Mouse (Mus musculus) adrenal gland, adult (tissue): ENCODE results near the gene Dab2.
A peak's percentile ranks its signal among the peaks of the same experiment; 100 is the strongest.

Source experiments
- DNase-seq, 2 experiments: peaks; one replicate each; pipeline ENCODE4 v3.0.0; 2022 to 2023; ENCODE audit warnings: low spot score in 1 of 2; ENCODE audit not compliant: inconsistent age in 2 of 2

Gene Dab2

DNA sequence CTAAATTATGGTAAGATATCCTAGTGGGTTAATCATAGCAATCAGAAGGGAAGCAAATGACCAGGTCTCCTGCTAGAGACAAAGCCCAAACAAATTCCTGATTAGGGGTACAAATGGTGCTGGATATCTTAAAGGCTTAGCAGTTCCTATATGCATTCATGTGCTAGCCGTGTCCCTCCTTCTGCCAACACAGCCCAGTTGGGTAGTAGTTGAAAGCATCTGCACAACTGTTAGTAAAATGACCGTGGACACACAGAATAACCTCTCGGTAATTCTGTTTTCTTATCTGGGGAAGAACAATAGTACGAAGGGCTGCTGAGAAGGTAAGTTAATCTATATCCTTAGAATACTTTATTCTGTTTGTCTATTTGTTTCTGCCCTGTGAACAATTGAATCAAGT lies 90.5 kb downstream of the Dab2 start:
- peak in 1 of 2 experiments; percentile 72 for DNase-seq

DNA sequence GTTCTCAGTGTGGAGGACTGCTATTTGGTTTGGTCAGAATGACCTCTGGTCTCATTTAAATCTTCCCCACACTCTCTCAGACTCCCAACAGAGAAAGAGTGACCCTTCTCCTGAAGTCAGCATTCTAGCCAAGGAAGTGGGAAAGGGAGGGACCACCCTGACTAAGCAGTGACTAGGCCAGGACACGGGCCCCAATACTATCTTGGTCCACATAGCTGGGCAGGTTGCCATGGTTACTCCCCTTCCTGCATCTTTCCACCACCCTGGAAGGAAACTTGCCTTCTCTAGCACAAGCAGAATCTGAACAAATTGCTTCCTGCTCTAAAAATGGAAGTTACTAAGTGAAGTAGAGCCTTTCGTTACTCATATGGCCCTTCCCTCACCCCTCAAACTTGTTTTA lies 91.1 kb downstream of the Dab2 start:
- DNase-seq = peak; percentile 72 to 90

DNA sequence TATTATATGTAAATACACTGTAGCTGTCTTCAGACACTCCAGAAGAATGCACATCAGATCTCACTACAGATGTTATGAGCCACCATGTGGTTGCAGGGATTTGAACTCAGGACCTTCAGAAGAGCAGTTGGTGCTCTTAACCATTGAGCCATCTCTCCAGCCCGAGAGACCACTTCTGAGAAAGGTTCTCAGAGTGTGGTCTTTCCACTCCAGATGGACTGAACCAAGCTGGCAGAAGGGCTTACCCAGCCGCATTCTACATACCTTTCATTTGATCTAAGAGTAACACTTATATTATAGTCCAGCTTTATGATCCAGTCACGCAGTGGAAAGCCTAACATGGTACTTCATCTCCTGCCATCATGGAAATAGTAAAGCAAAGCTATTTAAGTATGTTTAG lies 92.3 kb downstream of the Dab2 start:
- DNase-seq = peak in 1 of 2 experiments; percentile 58

DNA sequence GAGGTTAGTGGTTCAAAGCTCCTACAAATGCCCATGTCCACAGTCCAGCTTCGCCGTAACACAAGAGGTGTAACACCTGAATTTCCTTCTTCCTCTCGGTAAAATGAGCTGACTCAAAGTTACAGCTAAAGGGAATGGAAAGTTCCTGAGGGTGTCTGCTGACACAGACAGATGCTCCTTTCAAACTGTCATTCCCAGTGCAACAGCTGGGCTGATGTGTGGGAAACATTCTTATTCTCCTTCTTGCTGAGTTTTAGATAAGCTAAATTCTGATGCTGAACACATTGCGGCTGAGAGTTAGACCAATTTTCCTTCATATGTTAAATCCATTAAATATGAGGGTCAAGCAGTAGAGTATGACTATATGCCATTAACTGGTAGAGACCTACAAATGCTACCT lies 94.0 kb downstream of the Dab2 start:
- peak in 1 of 2 experiments; percentile 63 for DNase-seq

DNA sequence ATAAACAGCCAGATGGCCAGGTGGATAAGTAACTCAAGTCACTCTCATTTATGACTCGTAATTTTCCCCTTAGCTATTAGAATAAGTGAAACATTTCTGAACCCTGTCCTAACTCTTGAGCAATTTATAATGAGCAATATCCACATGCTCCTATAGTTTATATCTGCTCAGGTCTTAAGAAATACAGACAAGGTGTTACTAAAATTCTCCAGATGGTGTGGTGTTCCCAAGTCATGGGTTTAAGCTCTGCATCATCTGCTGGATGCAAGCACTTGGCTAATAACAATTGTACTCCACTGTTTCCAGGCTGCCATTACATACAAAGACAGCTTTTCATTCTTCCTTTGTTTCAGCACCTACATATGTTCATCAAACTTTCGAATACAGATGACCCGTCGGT lies 98.6 kb downstream of the Dab2 start:
- DNase-seq = peak in 1 of 2 experiments; percentile 50

DNA sequence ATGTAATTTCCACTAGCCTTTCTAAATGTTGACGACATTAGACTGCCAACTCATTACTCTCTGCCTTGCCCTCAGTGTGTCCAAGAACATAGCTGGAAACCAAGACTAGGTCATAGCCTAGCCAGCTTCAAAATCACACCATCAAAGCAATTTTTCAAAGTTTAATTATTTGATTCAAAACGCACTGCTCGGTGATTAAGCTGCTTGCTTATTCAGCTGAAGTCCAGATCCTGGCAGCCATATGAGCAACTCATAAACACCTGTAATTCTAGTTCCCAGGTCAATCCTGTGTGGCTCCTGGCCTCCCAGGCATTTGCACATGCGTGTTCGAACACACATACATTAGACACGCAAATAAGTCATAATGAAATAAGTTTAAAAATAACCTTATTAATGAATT lies 99.3 kb downstream of the Dab2 start:
- peak in 1 of 2 experiments; percentile 73 for DNase-seq

DNA sequence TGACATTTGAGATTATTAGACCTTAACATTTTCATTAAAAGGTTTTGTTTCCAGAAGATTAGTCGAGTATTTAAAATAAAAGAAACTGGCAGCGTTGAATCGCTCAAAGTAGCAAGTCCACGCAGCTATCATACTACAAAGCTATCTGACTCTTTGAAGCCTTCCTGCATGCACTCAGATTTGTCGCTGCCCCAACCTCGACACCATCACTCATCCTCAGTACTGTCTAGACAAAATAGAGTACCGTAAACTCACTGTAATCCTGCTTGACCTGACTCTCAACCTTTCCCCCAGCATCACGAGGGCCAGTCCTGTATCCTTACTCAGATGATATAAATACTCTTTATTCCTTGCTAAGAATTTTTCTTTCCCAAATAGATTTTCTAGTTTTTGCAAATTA lies 100.5 kb downstream of the Dab2 start:
- peak in 1 of 2 experiments; percentile 67 for DNase-seq

DNA sequence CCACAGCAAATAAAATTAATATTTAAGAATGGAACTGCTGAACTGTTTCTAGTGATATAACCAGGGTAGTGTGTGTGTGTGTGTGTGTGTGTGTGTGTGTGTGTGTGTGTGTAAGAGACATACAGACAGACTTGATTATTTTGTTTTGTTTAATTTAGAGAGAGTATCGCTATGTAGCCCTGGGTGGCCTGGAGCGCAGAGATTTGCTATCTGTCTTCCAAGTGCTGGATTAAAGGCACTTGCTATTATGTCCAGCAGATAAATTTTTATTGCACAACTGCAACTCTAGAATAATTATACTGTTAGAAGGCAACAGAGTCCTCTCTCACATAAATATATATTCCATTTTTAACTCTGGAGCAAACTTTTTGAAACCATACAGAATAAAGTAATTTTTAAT lies 102.8 kb downstream of the Dab2 start:
- DNase-seq = peak in 1 of 2 experiments; percentile 43

DNA sequence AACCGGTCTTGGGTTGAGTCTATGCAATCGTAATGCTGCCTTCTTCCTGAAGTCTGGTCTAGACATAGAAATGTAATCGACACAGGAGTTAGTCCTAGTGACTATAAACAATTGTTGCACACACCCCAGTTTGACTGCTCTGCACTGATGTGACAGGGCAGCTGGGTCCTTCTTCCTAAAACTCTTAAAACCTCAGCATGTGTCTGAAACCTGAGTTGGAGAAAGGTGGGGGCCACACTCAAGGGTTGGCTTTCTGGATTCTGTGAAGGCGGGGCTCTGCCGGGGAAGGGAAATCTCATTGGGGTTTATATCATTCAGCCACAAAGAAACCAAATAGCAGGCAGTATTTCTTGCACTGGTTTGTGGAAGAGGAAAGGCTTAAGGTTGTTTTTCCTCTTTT lies 104.6 kb downstream of the Dab2 start:
- peak in 1 of 2 experiments; percentile 72 for DNase-seq

DNA sequence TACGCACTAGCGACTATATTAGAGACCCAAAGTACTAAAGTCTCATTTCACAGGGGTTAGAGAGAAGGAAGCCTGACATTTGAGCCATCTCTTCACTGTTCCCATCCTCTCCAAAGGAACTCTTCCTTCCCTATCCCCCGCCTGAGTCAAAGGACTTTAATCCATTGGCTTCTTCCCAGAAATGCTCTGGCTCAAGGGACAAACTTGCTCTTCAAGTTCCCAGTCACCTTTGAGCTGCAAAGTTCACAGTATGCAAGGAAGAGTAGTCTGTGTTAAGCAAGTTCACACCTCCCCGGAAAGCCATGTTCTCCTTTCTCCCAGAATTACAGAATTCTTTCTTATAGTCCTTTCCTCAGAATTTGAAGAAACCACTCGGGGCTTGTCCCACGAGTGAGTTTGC lies 107.2 kb downstream of the Dab2 start:
- DNase-seq = no peak

DNA sequence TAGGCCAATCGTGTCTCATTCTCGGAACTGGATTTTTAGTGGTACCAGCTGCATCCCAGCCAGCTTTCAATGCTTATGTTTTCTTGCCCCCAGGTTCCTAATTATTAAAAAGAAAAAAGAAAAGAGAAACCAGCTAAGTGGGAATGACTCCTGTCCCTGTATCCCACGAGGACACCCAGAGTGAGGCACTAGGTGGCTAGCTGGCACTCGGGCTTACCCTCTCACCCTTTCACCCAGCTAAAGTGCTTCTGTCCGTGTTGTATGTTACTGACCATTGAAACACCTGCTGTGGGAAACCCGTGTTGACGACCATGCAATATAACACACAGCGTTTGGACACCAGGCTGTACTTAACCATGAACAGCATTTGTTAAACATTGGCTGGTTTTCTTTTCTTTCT lies 109.4 kb downstream of the Dab2 start:
- peak in 1 of 2 experiments; percentile 75 for DNase-seq

DNA sequence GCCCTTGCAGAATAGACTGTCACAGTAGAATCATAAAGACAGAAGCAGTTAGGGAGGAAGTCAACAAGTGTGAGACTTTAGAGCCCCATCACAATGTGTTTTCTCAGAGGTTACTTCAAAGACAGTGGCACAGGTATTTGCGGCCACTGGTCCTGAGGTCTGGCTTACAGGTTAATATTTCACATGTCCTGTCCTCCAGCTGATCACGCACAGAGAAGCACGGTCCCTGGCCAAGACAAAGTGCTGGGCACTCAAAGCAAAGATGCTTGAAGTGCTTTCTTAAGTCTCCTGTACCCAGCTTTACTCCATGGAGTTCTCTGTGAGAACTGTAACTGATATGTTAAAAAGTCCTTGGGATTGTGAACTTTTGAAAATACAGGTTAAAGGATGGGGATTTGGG lies 110.6 kb downstream of the Dab2 start:
- DNase-seq = no peak

DNA sequence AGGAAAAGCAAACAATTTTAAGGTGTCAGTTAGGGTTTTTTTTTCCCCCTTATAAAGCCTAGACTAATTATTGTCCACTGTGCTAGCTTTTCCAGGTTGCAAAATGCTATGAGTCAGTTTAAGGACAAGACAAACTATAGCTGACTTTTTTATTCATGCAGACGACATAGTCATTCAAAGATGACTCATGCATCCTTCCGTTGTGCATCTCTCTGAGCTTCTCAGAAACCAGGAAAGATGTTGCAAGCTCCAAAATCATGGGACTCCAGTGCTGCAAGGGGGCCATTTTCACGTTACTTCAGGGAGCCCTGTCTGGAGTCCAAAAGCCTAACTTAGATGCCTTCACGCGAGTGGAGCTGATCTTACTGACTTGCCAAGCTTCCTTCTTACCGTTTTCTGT lies 111.7 kb downstream of the Dab2 start:
- peak in 1 of 2 experiments; percentile 89 for DNase-seq

DNA sequence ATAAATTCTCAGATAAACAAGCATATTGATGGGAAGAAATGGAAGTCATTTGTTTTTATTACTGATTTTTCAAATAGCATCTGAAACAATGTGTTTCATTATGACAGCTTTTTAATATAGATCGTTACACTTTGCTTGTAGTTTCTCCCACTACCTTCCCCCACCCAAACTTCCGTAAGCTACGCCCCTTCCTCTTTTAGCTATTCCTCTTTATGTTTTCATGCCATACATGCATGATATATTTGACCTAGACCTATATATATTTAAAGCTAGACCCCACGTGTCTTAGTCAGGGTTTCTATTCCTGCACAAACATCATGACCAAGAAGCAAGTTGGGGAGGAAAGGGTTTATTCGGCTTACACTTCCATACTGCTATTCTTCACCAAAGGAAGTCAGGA lies 115.7 kb downstream of the Dab2 start:
- no peak for DNase-seq

DNA sequence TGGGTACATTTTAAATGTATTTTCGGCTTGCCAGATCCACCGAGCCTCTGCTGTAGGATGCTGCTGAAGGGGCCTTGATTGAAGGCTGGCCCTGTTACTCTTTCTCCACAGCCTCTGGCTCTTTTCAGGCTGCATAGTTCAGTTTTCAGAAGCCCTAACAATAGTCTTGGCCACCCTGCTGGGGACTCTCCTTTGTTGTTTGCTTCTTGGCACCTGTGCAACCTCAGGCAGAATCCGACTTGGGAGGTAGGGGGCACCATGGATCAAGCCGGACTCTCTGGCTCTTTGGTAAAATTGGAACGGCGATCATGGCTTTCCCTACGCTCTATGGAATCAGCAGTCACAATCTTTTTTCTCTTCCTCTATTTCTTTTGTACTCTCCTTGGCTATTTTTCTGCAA lies 132.2 kb downstream of the Dab2 start:
- no peak for DNase-seq

DNA sequence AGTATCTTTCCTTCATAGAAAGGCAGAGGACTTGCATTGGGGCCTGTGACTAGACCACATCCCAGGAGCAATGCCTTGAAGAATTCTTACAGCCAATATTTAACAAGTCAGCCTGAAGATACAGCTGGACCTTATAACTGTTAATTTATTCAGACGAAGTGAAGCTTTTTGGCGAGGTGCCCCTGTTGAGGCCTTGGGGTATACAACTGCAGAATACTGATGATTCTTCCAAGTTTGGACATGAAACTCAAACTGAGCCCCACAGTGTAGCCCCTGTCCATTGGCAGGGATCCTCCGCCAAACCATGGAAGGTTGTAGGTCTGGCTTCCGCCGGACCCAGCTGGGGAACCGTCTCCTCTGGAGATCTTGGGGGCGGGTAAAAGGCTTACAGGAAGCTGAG lies 132.8 kb downstream of the Dab2 start:
- DNase-seq = peak in 1 of 2 experiments; percentile 58

DNA sequence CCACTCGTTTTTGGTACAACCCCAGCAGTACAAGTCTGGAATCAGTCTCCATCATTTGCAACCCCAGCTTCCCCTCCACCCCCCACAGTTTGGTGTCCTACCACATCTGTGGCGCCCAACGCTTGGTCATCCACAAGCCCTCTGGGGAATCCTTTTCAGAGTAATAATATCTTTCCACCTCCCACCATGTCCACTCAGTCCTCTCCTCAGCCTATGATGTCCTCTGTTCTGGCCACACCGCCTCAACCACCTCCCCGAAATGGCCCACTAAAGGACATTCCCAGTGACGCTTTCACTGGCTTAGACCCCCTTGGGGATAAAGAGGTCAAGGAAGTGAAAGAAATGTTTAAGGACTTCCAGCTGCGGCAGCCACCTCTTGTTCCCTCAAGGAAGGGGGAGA lies 135.7 kb downstream of the Dab2 start:
- peak in 1 of 2 experiments; percentile 45 for DNase-seq

DNA sequence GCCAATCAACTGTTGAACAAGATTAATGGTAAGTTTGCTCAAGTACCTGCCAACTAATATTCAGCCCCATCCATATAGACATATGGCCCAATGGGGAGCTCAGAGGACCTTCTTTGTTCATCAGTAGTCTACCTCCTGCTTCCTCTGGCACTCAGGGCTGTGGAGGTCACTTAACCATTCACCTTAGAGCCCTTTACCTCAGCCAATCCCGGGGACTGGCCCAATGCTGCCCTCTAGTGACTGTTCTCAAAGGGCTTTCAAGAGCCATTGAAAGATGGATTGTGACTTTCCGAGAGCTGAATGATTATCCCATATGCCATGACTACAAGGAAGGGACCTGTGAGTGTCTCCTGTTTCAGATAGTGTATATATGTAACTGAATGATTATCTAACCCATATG lies 136.2 kb downstream of the Dab2 start:
- peak; percentile 58 to 90 for DNase-seq

DNA sequence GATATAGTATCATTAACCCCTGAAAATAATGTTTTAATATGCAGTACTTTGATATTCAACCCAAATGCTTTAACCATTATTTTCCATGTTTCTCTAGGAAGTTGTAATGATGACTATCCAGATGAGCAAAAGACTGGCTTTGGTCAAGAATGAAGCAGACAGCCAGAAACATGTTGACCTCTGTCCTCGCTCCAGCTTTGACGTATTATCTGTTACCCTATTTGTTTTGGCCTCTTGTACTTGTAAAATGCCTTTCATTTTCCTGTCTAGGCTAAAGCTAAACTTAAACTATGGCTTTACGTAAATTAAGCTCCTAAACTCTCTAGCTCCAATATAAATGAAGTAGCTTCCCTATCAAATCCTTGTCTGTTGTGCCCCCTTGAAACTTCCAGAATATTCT lies 139.1 kb downstream of the Dab2 start:
- no peak for DNase-seq

DNA sequence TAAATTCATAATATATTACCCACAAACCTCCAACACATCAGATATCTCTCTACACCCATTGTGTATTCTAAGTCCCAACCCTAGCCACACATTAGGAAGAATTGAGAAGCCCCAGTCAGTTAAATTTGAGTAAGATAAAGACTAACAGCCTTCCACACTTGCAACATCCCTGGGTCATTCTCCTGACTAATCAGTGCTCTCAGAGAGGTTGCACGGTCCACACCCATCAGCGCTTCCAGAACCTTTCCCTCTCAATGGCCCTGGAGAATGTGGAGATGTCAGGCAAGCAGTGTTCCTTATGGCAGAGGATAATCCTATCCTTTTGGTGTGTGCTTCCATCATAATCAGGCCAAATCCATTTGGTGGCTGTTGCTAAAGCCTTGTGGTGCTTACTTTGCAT lies 144.9 kb downstream of the Dab2 start:
- no peak for DNase-seq

DNA sequence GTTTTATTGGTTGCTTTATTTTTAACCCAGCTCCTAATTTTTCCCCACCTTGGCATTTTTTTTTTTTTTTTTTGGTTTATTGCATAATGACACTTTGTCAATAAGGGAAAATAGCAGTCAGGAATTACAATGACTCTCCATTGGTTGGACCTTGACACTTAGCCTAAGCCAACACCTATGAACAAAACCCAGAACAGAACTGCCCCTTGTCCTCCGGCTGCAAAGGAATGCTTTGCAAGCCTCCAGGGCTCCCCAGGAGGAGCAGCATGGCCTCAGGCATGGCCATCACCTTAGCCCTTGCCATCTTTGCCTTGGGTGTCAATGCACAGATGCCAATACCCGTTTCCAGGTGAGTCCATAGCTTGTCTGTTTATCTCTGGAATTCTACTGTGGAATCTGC lies 145.5 kb downstream of the Dab2 start, which contains the start of gene C9:
Gene C9, plus strand, starts transcription at position 193 of the 400 bp plus-strand sequence.
- DNase-seq = no peak

DNA sequence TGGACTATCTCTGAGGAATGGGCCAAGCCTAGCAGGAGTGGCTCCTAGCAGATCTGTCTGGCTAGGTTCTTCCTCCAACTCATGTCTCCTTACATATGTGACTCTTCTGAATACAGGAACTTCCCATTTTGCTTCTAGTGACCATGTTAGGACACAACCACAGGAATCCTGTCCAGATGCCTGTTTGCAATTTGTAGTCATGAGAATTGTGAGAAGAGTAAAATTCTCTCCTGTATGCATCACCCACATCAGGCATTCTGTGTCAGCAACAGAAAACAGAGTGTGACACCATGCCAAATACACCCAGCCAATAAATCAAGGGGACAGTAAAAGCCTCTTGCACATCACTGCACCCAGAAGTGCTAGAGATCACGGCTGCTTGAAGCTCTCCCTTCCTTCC lies 146.6 kb downstream of the Dab2 start:
- no peak for DNase-seq

DNA sequence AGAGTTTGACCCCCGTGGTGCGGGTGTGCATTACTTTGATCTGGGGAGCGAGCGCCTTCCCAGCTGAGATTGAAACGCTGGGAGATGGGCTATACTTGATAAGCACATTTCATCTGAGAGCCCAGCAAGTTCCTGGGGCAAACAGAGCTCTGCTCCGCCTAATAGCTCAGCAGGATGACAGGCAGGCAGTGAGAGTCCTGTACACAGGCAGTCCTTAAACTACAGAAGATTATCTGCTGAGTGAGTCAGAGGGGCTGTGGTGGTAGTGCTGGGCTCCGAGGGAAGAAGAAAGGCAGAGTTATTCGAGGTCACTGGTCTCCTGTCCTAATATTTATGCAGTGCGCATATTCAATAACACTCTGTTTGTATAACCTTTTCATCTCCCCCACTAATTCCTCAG lies 149.3 kb downstream of the Dab2 start:
- DNase-seq = peak; percentile 47 to 69

DNA sequence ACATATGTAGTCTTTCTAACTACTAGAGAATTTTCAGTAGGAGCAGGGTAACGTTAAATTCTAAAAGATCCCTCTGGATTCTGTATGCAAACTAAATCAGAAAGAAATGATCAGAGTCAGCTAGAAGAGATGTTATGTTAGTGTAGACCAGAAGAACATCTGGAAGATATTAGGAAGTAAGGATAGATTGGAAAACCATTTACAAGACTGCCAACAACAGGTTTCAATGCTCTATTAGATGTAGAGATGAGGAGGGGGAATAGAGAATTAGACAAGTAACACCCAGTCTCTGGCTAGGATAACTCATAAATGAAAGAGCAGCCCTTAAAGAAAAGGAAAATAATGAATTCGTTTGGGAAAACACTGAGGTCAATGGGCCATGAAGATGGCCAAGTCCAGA lies 154.9 kb downstream of the Dab2 start:
- no peak for DNase-seq
